In the genomic region with DNA sequence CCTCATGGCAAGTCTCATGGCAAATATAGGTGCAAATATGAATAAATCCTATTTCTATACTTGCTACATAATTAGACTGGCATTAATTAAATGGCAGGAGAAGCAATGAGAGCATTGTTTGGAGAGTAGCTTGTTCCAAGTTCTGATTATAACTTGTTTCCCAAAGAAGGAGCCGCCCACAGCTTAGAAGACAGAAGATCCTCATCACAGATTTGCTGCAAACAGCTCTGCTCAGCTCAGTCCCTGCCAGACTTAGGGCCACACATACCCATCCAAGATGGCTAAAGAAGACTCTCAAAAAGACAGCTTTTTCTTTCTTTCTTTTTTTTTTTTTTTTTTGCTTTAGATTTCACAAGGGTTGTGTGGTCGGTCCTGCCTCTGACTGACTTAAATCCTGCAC, we compare ENCODE assay signal across 31 mouse cellular contexts.
DNase-seq lines count a peak whose midpoint lies in the region; ATAC-seq and TF ChIP-seq lines count a peak whose summit lies in the region.
"Had no signal": no experiment of that assay in that cellular context is flagged by ENCODE, and none has a peak within 500 bp of the region (broad histone marks: within the 10 kb centered on the region; RNA-seq: fewer than 3 reads in every experiment).

No protein-coding gene starts in this region.

- peak overlapping the region; percentile 62; the same call in 1 of the 2 replicates for H3K27ac ChIP-seq in left cerebral cortex, adult 2 months
- no peak overlapping the region for H3K27ac ChIP-seq in intestine, postnatal 0 days (ENCODE audit: low read depth, low read length)
- H3K27ac ChIP-seq: embryonic facial prominence, embryonic 13.5 days; forebrain, embryonic 10.5 days; forebrain, embryonic 15.5 days; gastrocnemius, adult 2 months; heart, embryonic 13.5 days; hindbrain, embryonic 15.5 days; kidney, embryonic 15.5 days; layer of hippocampus, adult 2 months; liver, embryonic 14.5 days; macrophage; midbrain, embryonic 13.5 days; neural tube, embryonic 13.5 days had no signal

- DNase-seq in right cerebral cortex, adult 18-20 months: peak; percentile 67
- DNase-seq in right cerebral cortex, postnatal 4 days: no peak
- no peak for DNase-seq in left cerebral cortex, adult 2 months (ENCODE audit: extremely low spot score in 1 of 2, low spot score in 2 of 2)
- DNase-seq in left cerebral cortex, postnatal 36 days (ENCODE audit: low spot score in 2 of 2): peak; percentile 30 to 34
- no peak for DNase-seq in adrenal gland, adult 2 months
- no peak for DNase-seq in adrenal gland, adult 18-20 months (ENCODE audit: low spot score in 2 of 2)
- DNase-seq: adrenal gland, adult 8-10 months; B cell, adult 2 months; cerebellum, adult 9-11 months; gastrocnemius, adult 2 months; gastrocnemius, postnatal 36 days; heart, adult 18-20 months; heart, postnatal 10 days; kidney, adult 18-20 months; kidney, postnatal 36 days; liver; lung, adult 2 months; lung, postnatal 10 days had no signal

- no peak overlapping the region for H3K9ac ChIP-seq in intestine, postnatal 0 days (ENCODE audit: low read depth, low read length)
- H3K9ac ChIP-seq: embryonic facial prominence, embryonic 13.5 days; forebrain, embryonic 15.5 days; heart, embryonic 13.5 days; hindbrain, embryonic 15.5 days; kidney, embryonic 15.5 days; liver, embryonic 14.5 days; midbrain, embryonic 13.5 days; neural tube, embryonic 13.5 days had no signal

- intact Hi-C loops in left cerebral cortex, adult 2 months (cut with DNase I): loop anchor here (5.0 to 10.0 kb wide), 2 partner anchors 396 to 598 kb away; no protein-coding TSS in a partner anchor
- intact Hi-C loops in left cerebral cortex, postnatal 36 days (cut with DNase I): no loop called here

- 83% methylated on average over 2 of the region's 2 CpGs for WGBS in intestine, postnatal 0 days

- TF ChIP-seq CTCF in left cerebral cortex, adult 2 months (IDR thresholded peaks at IDR 0.05): no peak
- no peak for TF ChIP-seq CTCF in intestine, postnatal 0 days (IDR thresholded peaks at IDR 0.05; ENCODE audit: low read depth)

- no peak overlapping the region for H3K4me3 ChIP-seq in left cerebral cortex, adult 2 months
- H3K4me3 ChIP-seq in intestine, postnatal 0 days (ENCODE audit: low read depth, low read length): no peak overlapping the region
- H3K4me3 ChIP-seq: embryonic facial prominence, embryonic 13.5 days; forebrain, embryonic 10.5 days; forebrain, embryonic 15.5 days; gastrocnemius, adult 2 months; heart, embryonic 13.5 days; hindbrain, embryonic 15.5 days; kidney, embryonic 15.5 days; layer of hippocampus, adult 2 months; midbrain, embryonic 13.5 days; neural tube, embryonic 13.5 days had no signal

- no peak overlapping the region for H3K4me2 ChIP-seq in intestine, postnatal 0 days (replicated peaks; ENCODE audit: low read depth)
- H3K4me2 ChIP-seq: embryonic facial prominence, embryonic 13.5 days; forebrain, embryonic 15.5 days; heart, embryonic 13.5 days; hindbrain, embryonic 15.5 days; kidney, embryonic 15.5 days; midbrain, embryonic 13.5 days; neural tube, embryonic 13.5 days had no signal

- H3K27me3 ChIP-seq in intestine, postnatal 0 days (replicated peaks; ENCODE audit: control insufficient read depth, insufficient read depth, low read length): no peaks in the 10 kb centered on the region
- H3K27me3 ChIP-seq: embryonic facial prominence, embryonic 13.5 days; forebrain, embryonic 15.5 days; heart, embryonic 13.5 days; hindbrain, embryonic 15.5 days; kidney, embryonic 15.5 days; neural tube, embryonic 13.5 days had no signal

- H3K9me3 ChIP-seq in intestine, postnatal 0 days (ENCODE audit: control insufficient read depth): no peaks in the 10 kb centered on the region
- H3K9me3 ChIP-seq: embryonic facial prominence, embryonic 13.5 days; forebrain, embryonic 10.5 days; forebrain, embryonic 15.5 days; heart, embryonic 13.5 days; hindbrain, embryonic 15.5 days; kidney, embryonic 15.5 days; midbrain, embryonic 13.5 days; neural tube, embryonic 13.5 days had no signal

- no peaks in the 10 kb centered on the region for H3K4me1 ChIP-seq in intestine, postnatal 0 days (replicated peaks; ENCODE audit: control insufficient read depth, insufficient read depth, low read length)
- H3K4me1 ChIP-seq: kidney, embryonic 15.5 days had no signal

- no peaks in the 10 kb centered on the region for H3K36me3 ChIP-seq in intestine, postnatal 0 days (ENCODE audit: control insufficient read depth, insufficient read depth)
- H3K36me3 ChIP-seq: embryonic facial prominence, embryonic 13.5 days; forebrain, embryonic 10.5 days; forebrain, embryonic 15.5 days; heart, embryonic 13.5 days; hindbrain, embryonic 15.5 days; kidney, embryonic 15.5 days; midbrain, embryonic 13.5 days; neural tube, embryonic 13.5 days had no signal

- ATAC-seq in intestine, postnatal 0 days: no peak
- ATAC-seq: forebrain, embryonic 15.5 days; inflammation-experienced regulatory T-cells, adult 6 months; midbrain, embryonic 13.5 days had no signal

Comparison
In these comparisons a context has a peak if more than half of its experiments do, and no peak if none do; other contexts are left out.
1. DNase-seq: peak in right cerebral cortex, adult 18-20 months (single experiment) and left cerebral cortex, postnatal 36 days (2 of 2); none in right cerebral cortex, postnatal 4 days (single experiment), left cerebral cortex, adult 2 months (0 of 2), adrenal gland, adult 2 months (single experiment) and adrenal gland, adult 18-20 months (0 of 2).